Mouse (Mus musculus): ENCODE measurements around the gene Igfbp1. TPM values are rescaled to one million over a fixed set of nuclear protein-coding genes. Genes with fewer than 3 reads are reported as not detected.
A peak's percentile ranks its signal among the peaks of the same experiment; 100 is the strongest.
"Not testable (repeated sequence)": the region's sequence is repeated elsewhere in the genome, so short reads cannot be mapped to it uniquely, and the experiment has no call there.

Igfbp1 gene
- polyA plus RNA-seq, 1 experiment from 2014 or later: 0.25 TPM

DNA sequence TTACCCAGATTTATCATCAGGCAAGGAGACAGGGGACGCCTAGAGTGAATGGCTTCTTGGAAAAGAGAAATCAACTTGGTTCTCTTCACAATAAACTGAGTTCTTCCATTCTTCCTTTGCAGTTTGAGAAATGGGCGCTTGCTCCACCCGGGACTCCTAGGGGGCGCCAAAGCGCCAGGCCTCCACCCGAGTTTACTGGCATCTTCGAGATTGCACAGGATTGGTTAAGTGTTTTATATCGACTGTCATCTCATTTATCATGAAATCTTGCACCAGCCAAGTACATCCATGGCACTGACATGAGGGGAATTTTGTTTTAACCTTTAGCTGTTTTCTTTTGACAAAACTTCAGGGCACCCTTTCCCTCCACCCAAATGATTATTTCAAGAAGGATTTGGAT, 18.1 kb downstream of the Igfbp1 start:
- Histone ChIP-seq H3K9me3 (replicated peaks) (no peaks in the 10 kb centered on the region), H3K27me3 (ENCODE audit: low read depth, poor library complexity, severe bottlenecking) (peaks cover 49% of the 10 kb centered on the region), H3K4me1 (peaks cover 36% of the 10 kb centered on the region), H3K27ac (replicated peaks) (no peak overlapping the region), H3K36me3 (no peaks in the 10 kb centered on the region), H3K4me3 (no peak overlapping the region)
- 17% methylated on average over 8 of the region's 8 CpGs for WGBS
- peak; percentile 57 for DNase-seq (ENCODE audit: low spot score)

DNA sequence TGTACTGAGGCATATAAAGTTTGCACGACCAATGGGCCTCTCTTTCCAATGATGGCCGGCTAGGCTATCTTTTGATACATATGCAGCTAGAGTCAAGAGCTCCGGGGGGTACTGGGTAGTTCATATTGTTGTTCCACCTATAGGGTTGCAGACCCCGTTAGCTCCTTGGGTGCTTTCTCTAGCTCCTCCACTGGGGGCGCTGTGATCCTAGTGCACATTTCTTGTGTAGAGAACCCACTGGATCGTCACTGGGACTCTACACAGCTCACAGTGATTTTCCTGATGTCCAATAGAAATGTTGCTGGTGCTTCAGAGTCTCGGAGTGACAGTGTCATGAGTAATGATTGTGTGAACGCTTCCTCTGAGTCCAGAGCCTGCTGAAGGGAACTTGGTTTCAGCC, 24.2 kb downstream of the Igfbp1 start:
- H3K36me3 ChIP-seq; H3K9me3 ChIP-seq (replicated peaks); DNase-seq (ENCODE audit: low spot score); H3K4me3 ChIP-seq; H3K27ac ChIP-seq (replicated peaks); H3K4me1 ChIP-seq; H3K27me3 ChIP-seq (ENCODE audit: low read depth, poor library complexity, severe bottlenecking): not testable (repeated sequence)
- WGBS: 73% methylated on average over 8 of the region's 8 CpGs

DNA sequence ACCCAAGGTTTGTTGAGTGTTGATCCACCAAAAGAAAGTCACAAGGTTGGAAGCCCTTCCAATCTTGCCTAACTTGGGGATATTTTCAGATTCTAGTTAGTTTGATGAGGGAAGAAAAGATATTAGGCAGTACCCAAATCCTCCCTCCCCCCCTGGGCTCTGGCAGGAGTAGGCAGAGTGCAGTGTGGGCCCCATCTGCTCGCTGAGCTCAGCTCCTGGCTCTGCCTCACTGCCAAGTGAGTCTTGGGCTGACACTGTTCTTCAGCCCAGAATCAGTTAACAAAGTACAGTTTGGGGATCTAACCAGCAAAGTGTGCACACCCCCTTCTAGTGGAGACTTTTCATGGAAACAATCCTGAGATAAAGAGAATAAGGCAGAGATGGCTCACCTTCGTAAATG, 28.6 kb downstream of the Igfbp1 start:
- 77% methylated on average over 2 of the region's 2 CpGs for WGBS
- DNase-seq (ENCODE audit: low spot score): no peak
- no peaks in the 10 kb centered on the region for H3K36me3 ChIP-seq
- H3K4me3 ChIP-seq: no peak overlapping the region
- H3K9me3 ChIP-seq (replicated peaks): no peaks in the 10 kb centered on the region
- H3K27me3 ChIP-seq (ENCODE audit: low read depth, poor library complexity, severe bottlenecking): no peaks in the 10 kb centered on the region
- no peak overlapping the region for H3K27ac ChIP-seq (replicated peaks)
- H3K4me1 ChIP-seq: no peaks in the 10 kb centered on the region

DNA sequence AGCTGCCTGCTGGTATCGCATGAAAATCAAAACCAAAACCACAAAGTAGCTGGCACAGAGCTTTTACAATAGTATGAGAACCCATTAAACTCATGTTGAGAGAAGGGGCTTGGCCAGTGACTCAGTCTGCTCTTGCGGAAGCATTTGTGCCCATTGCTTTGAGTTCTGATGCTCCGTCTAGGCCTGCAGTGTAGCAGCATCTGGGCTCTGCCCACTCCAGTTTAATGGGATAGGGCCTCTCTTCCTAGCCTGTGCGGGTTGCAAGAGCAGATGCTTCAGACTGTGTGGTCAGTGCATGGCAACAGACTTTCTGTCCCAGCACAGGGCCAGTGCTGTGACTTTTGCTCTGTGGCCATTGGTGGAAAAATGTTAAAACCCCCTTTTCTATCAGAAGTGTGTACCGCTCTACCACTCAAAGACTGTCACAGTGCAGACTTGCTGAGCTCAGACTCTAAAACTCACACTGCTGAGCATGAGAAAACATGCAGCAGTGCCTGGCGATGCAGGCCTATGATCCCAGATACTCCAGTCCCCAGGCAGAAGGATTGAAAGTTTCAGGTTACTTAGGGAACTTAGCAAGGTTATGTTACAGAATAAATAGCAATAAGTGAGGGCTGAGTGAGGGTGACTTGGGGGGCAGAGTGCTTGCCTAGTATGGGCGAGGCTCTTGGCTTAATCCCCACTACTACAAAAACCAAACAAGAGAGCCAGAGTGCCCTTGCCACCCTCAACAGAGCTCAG, 29.4 kb downstream of the Igfbp1 start:
- no peak overlapping the region for H3K27ac ChIP-seq (replicated peaks)
- 82% methylated on average over 7 of the region's 7 CpGs for WGBS
- H3K27me3 ChIP-seq (ENCODE audit: low read depth, poor library complexity, severe bottlenecking): no peaks in the 10 kb centered on the region
- H3K4me1 ChIP-seq: no peaks in the 10 kb centered on the region
- no peak overlapping the region for H3K4me3 ChIP-seq
- no peaks in the 10 kb centered on the region for H3K36me3 ChIP-seq
- no peaks in the 10 kb centered on the region for H3K9me3 ChIP-seq (replicated peaks)
- DNase-seq (ENCODE audit: low spot score): no peak

DNA sequence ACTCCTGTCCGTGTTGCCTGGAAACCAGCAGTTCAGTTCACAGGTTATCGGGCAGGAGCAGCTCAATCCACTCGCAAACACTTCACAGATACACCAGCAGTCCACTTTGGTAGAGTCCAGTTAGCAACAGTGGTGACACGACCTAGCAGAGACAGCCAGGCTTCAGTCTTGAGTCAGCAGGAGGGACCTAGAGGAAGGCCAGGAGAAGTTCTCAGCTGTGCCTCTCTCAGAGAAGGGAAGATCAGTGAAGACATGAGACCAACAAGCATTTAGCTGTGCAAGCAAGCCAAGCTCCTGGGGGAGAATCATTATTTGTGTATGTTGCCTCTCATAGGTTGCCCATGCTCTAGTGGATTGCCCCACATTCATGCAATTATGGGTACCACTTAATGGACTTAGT, 30.5 kb downstream of the Igfbp1 start:
- 86% methylated on average over 4 of the region's 4 CpGs for WGBS
- Histone ChIP-seq H3K27ac (replicated peaks) (no peak overlapping the region), H3K4me1 (no peaks in the 10 kb centered on the region), H3K36me3 (no peaks in the 10 kb centered on the region), H3K27me3 (ENCODE audit: low read depth, poor library complexity, severe bottlenecking) (no peaks in the 10 kb centered on the region), H3K4me3 (no peak overlapping the region), H3K9me3 (replicated peaks) (no peaks in the 10 kb centered on the region)
- DNase-seq (ENCODE audit: low spot score): no peak

DNA sequence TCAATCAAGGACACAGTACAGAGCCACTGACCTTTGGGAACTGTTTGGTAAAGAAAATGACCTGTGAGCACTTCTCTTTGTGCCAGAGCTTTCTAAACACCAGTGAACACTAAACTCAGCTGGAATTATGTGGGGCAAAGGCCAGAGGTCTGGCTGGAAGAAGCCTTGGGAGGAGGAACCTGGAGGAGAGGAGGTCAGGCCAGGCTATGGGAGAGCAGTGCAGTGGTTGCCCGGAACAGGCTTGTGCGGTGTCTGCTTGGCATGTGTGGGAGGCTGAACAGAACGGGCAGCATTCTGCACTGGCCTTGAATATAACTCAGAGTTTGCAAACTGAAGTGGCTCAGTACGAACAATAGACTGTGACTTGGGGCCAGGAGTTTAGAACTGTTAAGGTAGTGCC, 32.4 kb downstream of the Igfbp1 start:
- no peaks in the 10 kb centered on the region for H3K36me3 ChIP-seq
- no peaks in the 10 kb centered on the region for H3K9me3 ChIP-seq (replicated peaks)
- no peaks in the 10 kb centered on the region for H3K27me3 ChIP-seq (ENCODE audit: low read depth, poor library complexity, severe bottlenecking)
- H3K27ac ChIP-seq (replicated peaks): no peak overlapping the region
- no peak for DNase-seq (ENCODE audit: low spot score)
- H3K4me1 ChIP-seq: no peaks in the 10 kb centered on the region
- no peak overlapping the region for H3K4me3 ChIP-seq
- WGBS: 92% methylated on average over 4 of the region's 4 CpGs

DNA sequence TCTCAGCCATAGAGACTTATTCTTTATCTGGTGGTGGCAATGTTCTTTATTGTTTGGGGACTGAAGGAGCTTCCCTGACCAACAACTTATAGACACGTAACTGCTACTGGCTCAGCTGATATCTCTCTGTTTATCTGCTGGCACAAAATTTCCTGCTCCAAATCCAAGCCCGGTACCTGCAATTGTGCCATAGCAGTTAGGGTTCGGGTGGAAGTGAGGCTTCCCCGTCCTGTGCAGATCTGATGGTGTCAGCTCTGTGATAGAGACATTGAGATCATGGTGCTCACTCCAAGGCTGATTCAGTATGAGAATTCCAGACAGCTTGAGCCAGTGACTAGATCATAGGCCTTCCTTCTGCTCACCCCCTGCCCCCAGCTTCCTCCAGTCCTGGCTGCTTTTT, 34.4 kb downstream of the Igfbp1 start:
- WGBS: 87% methylated on average over 4 of the region's 4 CpGs
- Histone ChIP-seq H3K4me1 (no peaks in the 10 kb centered on the region), H3K4me3 (no peak overlapping the region), H3K27me3 (ENCODE audit: low read depth, poor library complexity, severe bottlenecking) (no peaks in the 10 kb centered on the region), H3K9me3 (replicated peaks) (no peaks in the 10 kb centered on the region), H3K36me3 (no peaks in the 10 kb centered on the region), H3K27ac (replicated peaks) (no peak overlapping the region)
- no peak for DNase-seq (ENCODE audit: low spot score)

DNA sequence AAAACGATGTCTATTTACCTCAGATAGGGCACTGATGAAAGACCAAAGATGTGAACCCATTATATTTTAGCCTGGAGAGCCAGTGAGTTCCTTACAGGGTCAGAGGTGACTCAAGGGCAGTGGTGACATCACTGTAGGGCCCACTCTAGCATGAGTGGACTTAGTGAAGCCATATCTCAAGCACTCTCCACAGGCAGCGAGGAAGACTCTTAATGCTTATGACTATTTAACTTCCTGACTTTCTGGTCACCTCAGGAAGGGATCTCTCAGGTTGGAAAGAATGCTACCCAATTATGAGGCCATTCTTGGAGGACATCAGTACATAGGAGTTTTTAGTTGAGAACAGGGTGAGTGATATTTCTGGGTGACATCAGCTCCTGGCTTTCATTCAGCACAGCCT, 35.8 kb downstream of the Igfbp1 start:
- no peaks in the 10 kb centered on the region for H3K4me1 ChIP-seq
- no peak overlapping the region for H3K27ac ChIP-seq (replicated peaks)
- no peaks in the 10 kb centered on the region for H3K9me3 ChIP-seq (replicated peaks)
- no peak overlapping the region for H3K4me3 ChIP-seq
- no peaks in the 10 kb centered on the region for H3K27me3 ChIP-seq (ENCODE audit: low read depth, poor library complexity, severe bottlenecking)
- DNase-seq (ENCODE audit: low spot score): no peak
- WGBS: 91% methylated on average over 2 of the region's 2 CpGs
- H3K36me3 ChIP-seq: no peaks in the 10 kb centered on the region

DNA sequence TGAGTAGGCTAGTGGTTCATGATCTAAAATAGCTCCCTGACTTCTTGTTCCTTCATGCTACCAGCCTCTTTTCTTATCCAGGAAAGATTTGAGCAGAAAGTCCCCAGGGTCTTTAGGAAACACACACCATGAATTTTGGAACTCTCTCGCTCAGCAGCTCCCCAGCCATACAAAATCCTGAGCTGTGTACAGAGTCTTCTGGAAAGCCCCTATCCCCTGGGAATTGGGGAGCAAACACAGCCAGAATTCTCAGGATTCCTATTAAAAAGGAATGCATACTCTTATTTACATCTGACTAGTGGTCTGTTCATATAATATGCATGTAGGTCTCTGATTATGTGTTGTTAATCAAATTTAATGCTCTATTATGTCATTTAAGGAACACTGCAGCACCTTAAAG, 36.9 kb downstream of the Igfbp1 start:
- Histone ChIP-seq H3K27me3 (ENCODE audit: low read depth, poor library complexity, severe bottlenecking) (no peaks in the 10 kb centered on the region), H3K4me1 (peaks cover 8% of the 10 kb centered on the region), H3K4me3 (no peak overlapping the region), H3K36me3 (no peaks in the 10 kb centered on the region), H3K9me3 (replicated peaks) (no peaks in the 10 kb centered on the region), H3K27ac (replicated peaks) (no peak overlapping the region)
- no peak for DNase-seq (ENCODE audit: low spot score)
- WGBS: 77% methylated on average over 1 of the region's 1 CpGs

DNA sequence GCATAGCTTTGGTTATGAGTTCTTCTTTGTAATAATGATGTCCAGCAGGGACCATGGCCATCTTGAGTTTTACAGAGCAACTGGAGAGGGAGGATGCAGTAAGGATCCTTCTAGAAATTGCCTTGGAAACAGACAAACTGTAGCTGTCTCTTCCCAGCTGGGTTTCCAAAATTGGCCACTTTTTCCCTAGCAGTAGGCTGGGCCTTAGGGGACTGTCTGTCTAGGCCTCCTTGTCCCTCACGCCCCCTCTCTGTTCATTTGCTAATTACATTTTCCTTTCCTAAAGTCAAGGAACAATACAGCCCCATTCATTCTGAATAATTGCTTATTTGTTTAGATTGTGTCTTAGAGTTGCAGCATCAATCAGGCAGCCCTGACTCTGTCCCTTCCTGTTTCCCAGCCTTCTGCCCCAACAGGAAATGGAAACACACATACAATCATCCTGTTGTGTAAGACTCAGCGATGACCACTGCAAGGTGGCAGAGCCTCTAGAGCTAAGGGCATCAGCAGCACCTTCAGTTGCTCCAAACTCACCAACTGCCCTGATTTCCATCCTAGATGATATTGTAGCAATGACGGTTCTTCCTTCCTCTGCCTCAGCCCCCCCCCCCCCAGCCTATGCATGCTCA, 37.5 kb downstream of the Igfbp1 start:
- WGBS: 66% methylated on average over 3 of the region's 3 CpGs

DNA sequence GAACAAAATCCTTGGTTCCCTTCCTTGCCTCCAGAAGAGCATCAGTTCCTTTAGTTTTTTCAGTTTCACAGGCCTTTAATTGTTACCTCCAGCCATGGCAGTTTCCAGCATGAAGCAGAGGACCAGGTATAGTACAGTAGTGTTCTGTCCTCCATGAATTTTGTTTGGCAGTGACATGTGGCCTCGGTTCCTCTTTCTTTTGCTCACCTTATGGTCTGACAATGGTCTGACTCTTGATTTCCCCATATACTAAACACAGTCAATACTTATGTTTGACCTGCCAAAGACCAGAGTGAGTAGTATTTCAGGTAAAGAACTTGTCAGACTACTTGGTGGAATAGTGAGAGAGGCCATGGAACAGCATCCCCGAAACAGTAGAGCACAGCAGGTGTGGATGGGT, 39.2 kb downstream of the Igfbp1 start:
- Histone ChIP-seq H3K4me1 (peaks cover 9% of the 10 kb centered on the region), H3K27ac (replicated peaks) (no peak overlapping the region), H3K9me3 (replicated peaks) (no peaks in the 10 kb centered on the region), H3K27me3 (ENCODE audit: low read depth, poor library complexity, severe bottlenecking) (no peaks in the 10 kb centered on the region), H3K36me3 (no peaks in the 10 kb centered on the region), H3K4me3 (no peak overlapping the region)
- WGBS: 87% methylated on average over 2 of the region's 2 CpGs
- no peak for DNase-seq (ENCODE audit: low spot score)

More for the DNA sequence above, 37.5 kb downstream of the Igfbp1 start:
- Histone ChIP-seq H3K27ac (replicated peaks) (no peak overlapping the region), H3K4me3 (no peak overlapping the region), H3K4me1 (peaks cover 9% of the 10 kb centered on the region), H3K9me3 (replicated peaks) (no peaks in the 10 kb centered on the region), H3K27me3 (ENCODE audit: low read depth, poor library complexity, severe bottlenecking) (no peaks in the 10 kb centered on the region), H3K36me3 (no peaks in the 10 kb centered on the region)
- no peak for DNase-seq (ENCODE audit: low spot score)

DNA sequence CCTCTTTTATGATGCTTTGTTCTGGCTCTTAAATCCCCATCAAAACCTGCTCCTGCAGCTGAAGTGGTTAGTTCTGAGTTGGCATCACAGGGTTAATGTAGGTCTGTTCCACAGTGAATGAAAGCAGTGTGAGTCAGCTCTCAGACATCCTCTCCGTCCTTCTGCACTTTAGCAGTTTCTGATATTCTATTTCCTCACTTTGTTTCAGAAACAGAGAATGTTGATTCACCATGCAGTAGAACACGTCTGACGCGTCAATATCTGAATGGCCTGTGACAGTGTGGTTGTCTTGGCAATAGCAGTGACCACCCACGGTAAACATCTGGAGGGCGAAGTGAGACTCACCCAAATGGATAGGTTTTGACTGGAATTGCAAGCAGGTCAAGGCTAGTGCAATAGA, 40.1 kb downstream of the Igfbp1 start:
- no peak for DNase-seq (ENCODE audit: low spot score)
- Histone ChIP-seq H3K27me3 (ENCODE audit: low read depth, poor library complexity, severe bottlenecking) (no peaks in the 10 kb centered on the region), H3K36me3 (no peaks in the 10 kb centered on the region), H3K4me1 (peaks cover 9% of the 10 kb centered on the region), H3K4me3 (no peak overlapping the region), H3K9me3 (replicated peaks) (no peaks in the 10 kb centered on the region), H3K27ac (replicated peaks) (no peak overlapping the region)
- WGBS: 88% methylated on average over 6 of the region's 6 CpGs

DNA sequence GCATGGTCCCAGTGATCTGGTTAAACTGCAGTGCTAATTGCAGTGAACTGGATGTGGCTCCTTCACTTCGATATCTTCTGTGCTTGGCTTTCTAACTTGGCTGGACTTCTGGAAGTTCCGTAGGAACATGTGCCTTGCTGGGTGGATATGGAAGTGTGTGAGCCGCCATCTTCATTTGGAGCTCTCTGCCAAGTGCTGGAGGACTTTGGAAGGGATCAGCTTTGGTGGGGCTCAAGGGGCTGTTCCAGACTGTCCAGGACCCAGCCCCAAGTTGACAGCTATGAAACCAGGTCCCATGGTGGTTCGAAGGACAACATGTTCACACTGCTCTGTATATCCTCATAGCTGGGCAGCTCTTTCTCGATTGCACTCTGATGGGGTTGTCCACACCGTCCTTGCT, 41.0 kb downstream of the Igfbp1 start:
- Histone ChIP-seq H3K4me1 (peaks cover 9% of the 10 kb centered on the region), H3K27me3 (ENCODE audit: low read depth, poor library complexity, severe bottlenecking) (no peaks in the 10 kb centered on the region), H3K36me3 (no peaks in the 10 kb centered on the region), H3K4me3 (no peak overlapping the region), H3K9me3 (replicated peaks) (no peaks in the 10 kb centered on the region), H3K27ac (replicated peaks) (no peak overlapping the region)
- 87% methylated on average over 6 of the region's 6 CpGs for WGBS
- DNase-seq (ENCODE audit: low spot score): no peak

Data from midbrain, embryonic 10.5 days (tissue).